Mouse (Mus musculus) thymus, postnatal 36 days (tissue): ENCODE results near the gene Pqbp1.
"Not testable (repeated sequence)": the region's sequence is repeated elsewhere in the genome, so short reads cannot be mapped to it uniquely, and the experiment has no call there.

Source experiments
- DNase-seq, 2 experiments: peaks; one replicate each; pipeline ENCODE4 v3.0.0; 2022; ENCODE audit warnings: mixed read lengths in 2 of 2

Gene Pqbp1

DNA sequence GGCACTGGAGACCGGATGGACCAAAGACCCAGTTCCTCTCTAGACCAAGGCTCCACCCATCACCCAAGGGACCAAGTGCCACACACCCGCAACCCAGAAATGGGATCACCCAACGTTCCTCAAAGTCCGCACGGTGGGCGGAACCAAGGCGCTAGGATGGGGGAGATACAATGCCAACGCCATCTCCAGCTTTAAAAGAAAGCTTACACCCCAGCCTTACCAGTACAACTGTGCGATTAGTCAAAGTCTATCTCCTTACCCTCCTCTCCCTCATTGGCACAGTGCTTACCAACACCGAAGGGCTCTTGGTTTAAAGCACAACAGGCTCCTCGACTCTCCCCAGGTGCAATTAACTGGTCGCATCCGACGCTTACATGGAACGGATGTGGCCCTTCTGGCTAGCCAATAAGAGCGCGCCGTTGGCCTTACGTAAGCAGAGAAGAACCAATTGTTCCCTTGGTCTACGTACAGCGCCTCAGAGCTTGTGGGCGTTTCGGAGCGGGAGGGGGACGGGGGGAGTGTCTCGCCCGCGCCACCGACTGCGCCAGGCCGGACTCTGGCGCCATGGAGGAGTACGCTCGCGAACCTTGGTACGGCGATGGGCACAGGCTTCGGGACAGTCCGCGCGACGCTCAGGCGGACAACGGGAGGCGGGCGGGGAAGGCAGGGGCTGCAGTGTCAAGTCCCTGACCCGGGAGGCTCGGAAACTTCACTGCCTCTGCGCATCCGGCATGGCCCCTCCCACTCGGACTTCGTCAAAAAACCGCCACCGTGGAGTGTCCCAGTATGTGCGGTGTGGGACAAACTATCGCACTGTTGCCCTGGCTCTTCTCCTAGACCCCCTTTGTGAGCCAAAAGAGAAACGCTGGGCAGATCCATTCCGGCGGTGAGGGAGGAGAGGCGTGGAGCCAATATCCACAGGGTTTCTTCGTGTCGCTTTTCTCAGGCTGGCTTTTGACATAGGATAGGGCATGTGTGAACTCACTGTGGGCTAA lies at the start of gene Pqbp1, which contains the start of gene Timm17b:
Gene Pqbp1 (minus strand): TSS at position 390 of the 995 bp plus-strand sequence.
Gene Timm17b (plus strand): TSS at position 478 of the 995 bp plus-strand sequence.
- peak; percentile 79 to 89 for DNase-seq

DNA sequence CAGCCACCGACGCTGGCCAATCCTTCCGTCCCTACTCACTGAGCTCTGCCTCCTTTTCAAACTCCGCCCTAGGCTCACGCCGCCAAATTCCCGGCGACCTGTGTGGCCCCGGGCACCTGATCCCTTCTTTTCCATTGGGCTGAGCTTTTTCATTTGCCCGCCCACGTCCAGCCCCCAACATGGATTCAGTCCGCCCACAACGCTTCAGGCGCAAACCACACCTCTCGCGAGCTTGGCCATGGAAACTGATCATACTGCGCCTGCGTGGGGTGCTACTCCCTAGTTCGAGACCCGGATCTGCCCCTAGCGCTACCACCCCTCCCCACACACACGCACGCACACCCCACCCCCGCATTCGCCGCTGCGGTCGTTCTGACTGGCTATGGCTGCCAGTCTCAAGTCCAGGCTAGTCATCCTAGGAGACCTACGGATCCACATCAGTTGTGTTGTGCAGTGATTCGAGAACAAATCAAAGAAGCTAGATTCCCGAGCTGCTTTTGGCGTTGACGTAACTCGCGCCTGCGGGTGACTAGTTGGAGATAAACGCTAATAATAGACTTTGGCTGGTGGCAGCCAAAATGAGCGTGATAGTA lies 48.9 kb upstream of the Pqbp1 start:
- DNase-seq = peak; percentile 71 to 85

DNA sequence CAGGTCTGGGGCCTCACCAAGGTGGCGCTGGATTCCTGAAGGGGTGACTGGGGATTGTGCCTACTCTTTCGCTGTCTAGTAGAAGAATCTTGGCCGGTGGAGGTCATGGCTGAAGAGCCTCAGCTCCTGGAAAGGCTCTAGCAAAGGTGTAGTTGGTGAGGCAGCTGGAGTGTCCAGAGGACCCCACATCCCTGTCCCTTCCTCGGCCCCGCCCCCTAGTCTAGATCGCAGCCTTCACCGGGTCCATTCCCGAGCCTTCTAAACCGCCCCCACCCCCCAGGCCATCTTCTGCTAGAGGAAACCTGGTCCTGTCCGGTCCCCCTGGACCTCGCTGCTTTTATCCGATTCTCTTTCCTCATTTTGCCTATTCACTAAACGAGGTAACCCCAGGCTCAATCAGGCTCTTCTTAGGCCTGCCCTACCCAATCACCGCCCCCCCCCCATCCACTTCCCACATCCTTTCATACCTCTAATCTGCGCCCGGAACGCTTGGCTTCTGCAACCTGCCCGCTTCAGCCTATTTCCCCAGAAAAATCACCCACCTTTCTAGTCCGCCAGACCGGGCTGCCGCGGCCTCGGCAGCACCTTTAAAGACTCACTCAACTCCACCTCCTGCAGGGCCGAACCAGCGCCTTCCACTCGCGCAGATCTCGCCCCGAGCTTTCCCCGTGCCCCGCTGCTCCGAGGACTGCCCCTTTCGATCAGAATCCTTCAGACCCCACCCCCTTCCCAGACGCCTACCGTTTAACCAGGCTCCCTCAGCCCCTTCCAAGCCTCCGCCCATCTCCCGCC lies 48.2 kb upstream of the Pqbp1 start, which contains the start of gene Hdac6:
Gene Hdac6 (minus strand): TSS at position 782 of the 792 bp plus-strand sequence.
- peak in 1 of 2 experiments; percentile 20 for DNase-seq

DNA sequence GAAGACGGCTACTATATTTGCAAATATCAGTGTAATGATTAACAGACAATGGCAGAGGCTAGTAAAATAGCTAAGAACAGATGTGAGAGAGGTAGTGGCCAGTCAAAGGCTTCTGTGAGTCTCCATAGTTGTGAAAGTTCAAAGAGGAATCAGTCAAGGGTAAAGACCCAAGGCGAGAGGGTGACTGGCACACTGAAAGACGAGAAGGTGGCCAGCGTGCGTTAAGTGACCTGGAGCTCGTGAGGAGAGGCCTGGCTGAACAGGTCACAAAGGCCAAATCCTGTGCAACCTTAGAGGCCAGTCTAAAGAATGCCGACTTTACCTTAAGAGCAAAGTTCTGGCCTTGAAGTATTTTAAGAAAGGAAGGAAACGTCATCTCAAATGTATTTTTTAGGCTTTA lies 46.5 kb upstream of the Pqbp1 start:
- no peak for DNase-seq

DNA sequence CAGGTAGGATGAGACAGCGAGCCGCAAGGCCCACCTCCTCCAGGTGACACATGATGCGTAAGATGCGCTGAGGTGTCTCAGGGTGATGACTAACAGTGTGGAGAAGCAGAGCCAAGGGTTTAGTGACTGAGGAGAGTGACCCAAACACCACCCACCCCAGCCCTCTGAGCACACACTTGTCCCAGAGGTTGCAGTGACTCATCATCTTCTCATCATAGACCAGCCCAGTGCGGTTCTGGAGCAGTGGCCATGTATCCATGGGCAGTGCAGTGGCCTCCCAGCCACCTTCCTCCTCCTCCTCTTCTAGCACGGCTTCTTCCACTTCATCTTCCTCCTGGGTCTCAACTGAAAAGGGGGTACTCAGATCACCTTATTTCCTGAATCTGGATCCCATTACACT lies 38.6 kb upstream of the Pqbp1 start:
- no peak for DNase-seq

GRCm38 (mm10) chrX:7936874-7937273 lies 37.8 kb upstream of the Pqbp1 start:
- DNase-seq = no peak

GRCm38 (mm10) chrX:7928270-7928790 lies 29.3 kb upstream of the Pqbp1 start, which contains the start of gene Eras:
TSS of gene Eras (minus strand) at chrX:7928607.
- DNase-seq = no peak

- no peak for DNase-seq
These were observed 28.0 kb upstream of the Pqbp1 start for GRCm38 (mm10) chrX:7927116-7927515.

- no peak for DNase-seq
These were observed 27.2 kb upstream of the Pqbp1 start for GRCm38 (mm10) chrX:7926266-7926665.

- no peak for DNase-seq
These were observed 23.0 kb upstream of the Pqbp1 start for GRCm38 (mm10) chrX:7922032-7922431.

- DNase-seq = no peak
These were observed 20.7 kb upstream of the Pqbp1 start, which contains the start of gene Pcsk1n for GRCm38 (mm10) chrX:7919601-7920383. TSS of gene Pcsk1n (plus strand) at chrX:7919822.

GRCm38 (mm10) chrX:7917960-7918359 lies 18.9 kb upstream of the Pqbp1 start:
- DNase-seq = not testable (repeated sequence)

DNA sequence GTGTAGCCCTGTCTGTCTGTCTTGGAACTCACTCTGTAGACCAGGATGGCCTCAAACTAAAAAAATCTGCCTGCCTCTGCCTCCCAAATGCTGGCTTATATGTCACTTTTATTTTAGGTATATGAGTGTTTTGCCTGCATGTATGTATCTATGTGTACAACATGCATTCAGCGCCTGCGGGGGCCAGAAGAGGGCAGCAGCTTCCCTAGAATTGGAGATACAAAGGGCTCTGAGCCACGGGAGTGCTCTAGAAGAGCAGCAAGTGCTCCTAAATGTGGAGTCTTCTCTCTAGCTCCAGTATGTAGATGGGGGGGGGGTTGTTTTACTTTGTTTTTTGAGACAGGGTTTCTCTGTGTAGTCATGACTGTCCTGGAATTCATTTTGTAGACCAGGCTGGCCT lies 16.6 kb upstream of the Pqbp1 start:
- peak; percentile 28 to 52 for DNase-seq

DNA sequence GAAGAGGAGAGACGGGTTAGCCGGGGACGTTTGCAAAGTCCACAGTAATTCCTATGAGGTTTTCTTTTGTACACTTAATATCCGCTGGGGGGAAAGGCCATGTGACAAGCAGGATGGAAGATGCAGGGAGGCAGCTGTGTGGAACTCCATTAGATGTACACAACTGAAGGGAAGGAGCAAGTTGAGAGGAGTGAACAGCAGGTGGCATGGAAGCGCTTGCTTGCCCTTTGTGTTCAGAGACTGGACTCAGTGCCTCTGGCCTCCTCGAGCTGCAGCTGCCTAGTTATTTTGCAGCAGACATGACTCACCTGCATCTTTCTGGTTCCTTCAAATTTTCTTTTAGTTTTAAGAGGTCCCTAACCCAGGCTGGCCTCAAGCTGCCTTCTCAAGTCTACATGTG lies 11.4 kb upstream of the Pqbp1 start:
- DNase-seq = no peak

DNA sequence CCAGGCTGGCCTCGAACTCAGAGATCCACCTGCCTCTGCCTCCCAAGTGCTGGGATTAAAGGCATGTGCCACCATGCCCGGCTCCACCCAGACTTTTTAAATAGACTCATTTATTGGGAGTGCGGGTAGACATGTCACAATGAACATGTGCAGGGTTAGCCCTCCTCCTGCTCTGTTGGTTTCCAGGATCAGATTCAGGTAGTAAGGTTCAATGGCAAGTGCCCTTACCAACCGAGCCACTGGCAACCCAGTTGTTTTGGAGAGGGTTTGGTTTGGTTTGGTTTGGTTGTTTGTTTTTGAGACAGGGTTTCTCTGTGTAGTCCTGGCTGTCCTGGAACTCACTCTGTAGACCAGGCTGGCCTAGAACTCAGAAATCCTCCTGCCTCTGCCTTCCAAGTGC lies 10.2 kb upstream of the Pqbp1 start, which contains the start of gene Gm10490:
Gene Gm10490 (plus strand): TSS at position 301 of the 400 bp plus-strand sequence.
- not testable (repeated sequence) for DNase-seq

- DNase-seq = no peak
These were observed 8.7 kb upstream of the Pqbp1 start, which contains the start of gene Gm10491 for GRCm38 (mm10) chrX:7907735-7908134. TSS of gene Gm10491 (minus strand) at chrX:7907835.

GRCm38 (mm10) chrX:7904441-7904840 lies 5.4 kb upstream of the Pqbp1 start:
- no peak for DNase-seq

DNA sequence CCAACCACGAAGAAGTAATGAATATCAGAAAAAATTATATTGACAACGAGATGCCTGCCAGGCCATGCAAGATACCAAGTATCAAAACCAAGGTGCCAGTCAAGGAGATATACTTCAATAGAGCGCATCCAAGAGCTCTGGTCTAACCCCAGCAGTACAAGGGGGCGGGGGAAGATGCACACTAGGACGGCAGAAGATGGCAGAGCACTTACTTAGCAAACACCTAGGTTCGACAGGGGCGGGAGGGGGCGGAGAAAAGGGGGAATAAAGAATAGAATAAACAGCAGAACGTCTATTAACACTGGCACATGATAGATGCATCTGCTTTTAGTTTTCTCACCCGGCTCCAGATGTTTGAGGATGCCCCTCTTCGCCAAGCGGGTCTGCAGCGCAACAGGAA lies 858 bp downstream of the Pqbp1 start:
- DNase-seq = no peak

DNA sequence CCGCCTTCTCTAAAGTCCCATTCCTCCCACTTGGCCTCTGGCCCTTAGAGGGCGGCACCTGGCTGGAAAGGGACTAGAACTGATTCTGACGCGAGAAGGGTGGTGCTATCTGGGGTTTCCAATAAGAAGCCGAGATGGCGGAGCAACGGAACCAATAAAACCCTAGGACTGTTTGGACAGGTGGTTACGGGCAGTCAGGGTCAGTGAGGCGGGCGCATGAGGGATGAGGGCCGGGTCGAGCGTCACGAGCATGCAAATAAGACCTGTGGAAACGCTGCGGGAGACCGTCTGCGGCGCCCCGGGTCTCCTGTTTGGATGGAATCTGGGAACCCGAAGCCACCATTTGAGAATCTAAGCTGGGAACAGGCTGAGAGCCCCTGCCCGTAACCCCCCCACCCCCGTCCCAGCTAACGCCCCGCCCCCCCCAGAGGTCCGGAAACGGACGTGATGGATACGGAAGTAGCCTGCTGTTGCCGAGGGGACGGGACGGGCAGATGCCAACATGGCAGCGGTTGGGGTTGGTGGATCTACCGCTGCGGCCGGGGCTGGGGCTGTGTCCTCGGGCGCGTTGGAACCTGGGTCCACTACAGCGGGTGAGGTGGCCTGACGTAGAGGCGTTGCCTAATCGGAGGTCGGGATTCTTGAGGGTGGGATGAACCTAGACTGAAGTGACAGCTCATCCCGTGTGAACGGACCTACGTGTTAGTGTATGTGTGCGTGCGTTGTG lies 15.1 kb downstream of the Pqbp1 start, which contains the start of gene Slc35a2:
Gene Slc35a2 (plus strand): TSS at position 188 of the 727 bp plus-strand sequence.
- peak; percentile 54 to 68 for DNase-seq

GRCm38 (mm10) chrX:7879819-7880218 lies 19.2 kb downstream of the Pqbp1 start:
- peak; percentile 48 to 57 for DNase-seq

GRCm38 (mm10) chrX:7878495-7878894 lies 20.6 kb downstream of the Pqbp1 start:
- DNase-seq = peak in 1 of 2 experiments; percentile 25
